Mouse (Mus musculus): ENCODE measurements around the gene Gas2. TPM values are rescaled to one million over a fixed set of nuclear protein-coding genes. Genes with fewer than 3 reads are reported as not detected.

The Gas2 gene
- 15.5 and 19.7 TPM in 2 replicates for polyA plus RNA-seq (2015; fragmentation: Nextera tagmentation; extraction: Ambion mirVana)

DNA sequence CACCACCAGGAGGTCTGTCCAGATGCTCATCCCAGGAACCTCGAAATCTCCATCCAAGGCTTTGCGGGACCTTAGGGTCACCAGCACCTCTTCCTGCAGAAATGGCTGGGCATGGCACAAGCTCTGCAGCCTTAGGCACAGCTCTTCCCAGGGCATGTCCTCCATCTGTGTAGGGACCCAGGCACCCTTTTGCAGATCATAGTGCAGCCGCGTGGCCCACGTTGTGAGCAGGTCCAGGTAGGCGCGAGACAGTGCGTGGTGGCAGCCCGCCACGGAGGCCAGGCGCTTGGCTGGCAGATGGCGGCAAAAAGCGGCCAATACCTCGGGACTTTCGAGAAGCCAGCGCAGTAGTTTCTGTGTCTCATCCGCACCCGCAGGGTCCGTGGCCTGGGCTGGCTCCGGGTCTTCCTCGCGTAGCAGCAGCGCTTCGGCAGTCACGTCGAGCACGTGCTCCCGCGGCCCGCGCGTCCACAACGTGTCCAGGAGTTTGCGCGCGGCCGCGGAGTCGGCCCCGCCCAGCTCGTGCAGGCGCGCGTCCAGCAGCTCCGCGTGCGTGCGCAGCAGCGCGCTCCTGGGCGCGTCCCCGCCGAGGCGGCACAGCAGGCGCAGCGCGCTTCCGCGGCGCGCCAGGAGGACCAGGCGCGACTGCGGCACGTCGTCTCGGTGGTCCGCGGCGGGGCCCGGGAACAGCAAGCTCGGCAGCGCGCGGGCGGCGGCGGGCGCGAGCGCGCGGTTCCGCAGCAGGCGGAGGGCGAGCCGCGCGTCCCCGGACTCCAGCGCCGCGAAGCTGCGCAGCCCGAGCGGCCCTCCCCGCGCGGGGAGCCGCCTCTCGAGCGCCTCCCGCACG, at the start of gene Gas2:
Gene Gas2, plus strand, starts transcription at position 766 of the 847 bp plus-strand sequence.
- H3K27ac ChIP-seq (replicated peaks): peak within 1 kb of the TSS; percentile 100
- no peaks in the 10 kb centered on the region; the same call in 1 of the 2 replicates for H3K36me3 ChIP-seq
- H3K4me2 ChIP-seq (replicated peaks): peak within 1 kb of the TSS; percentile 92
- no peaks in the 10 kb centered on the region for H3K9me3 ChIP-seq
- no peaks in the 10 kb centered on the region for H3K27me3 ChIP-seq
- ATAC-seq (replicated peaks): peak; percentile 91
- 6% methylated on average over 98 of the region's 105 CpGs for WGBS
- peak within 1 kb of the TSS; percentile 95 for H3K4me3 ChIP-seq
- H3K9ac ChIP-seq (replicated peaks): peak within 1 kb of the TSS; percentile 91
- peaks cover 36% of the 10 kb centered on the region for H3K4me1 ChIP-seq

- H3K27ac ChIP-seq (replicated peaks): peak overlapping the region; percentile 31
These were observed 46.1 kb upstream of the Gas2 start for GRCm38 (mm10) chr7:51815473-51816282.

GRCm38 (mm10) chr7:51816283-51816839, 45.5 kb upstream of the Gas2 start:
- 71% methylated on average over 3 of the region's 3 CpGs for WGBS
- Histone ChIP-seq H3K27ac (replicated peaks) (no peak overlapping the region), H3K9ac (replicated peaks) (no peak overlapping the region), H3K36me3 (no peaks in the 10 kb centered on the region), H3K4me3 (no peak overlapping the region), H3K9me3 (no peaks in the 10 kb centered on the region), H3K4me1 (peaks cover 14% of the 10 kb centered on the region; the same call in 1 of the 2 replicates), H3K27me3 (no peaks in the 10 kb centered on the region), H3K4me2 (replicated peaks) (no peak overlapping the region)
- peak; percentile 52 for ATAC-seq (replicated peaks)

More at GRCm38 (mm10) chr7:51815473-51816282, 46.1 kb upstream of the Gas2 start:
- no peaks in the 10 kb centered on the region for H3K36me3 ChIP-seq
- H3K4me1 ChIP-seq: peaks cover 14% of the 10 kb centered on the region; the same call in 1 of the 2 replicates
- peak; percentile 91 for ATAC-seq (replicated peaks)
- no peaks in the 10 kb centered on the region for H3K27me3 ChIP-seq
- no peak overlapping the region for H3K4me3 ChIP-seq
- no peaks in the 10 kb centered on the region for H3K9me3 ChIP-seq
- no peak overlapping the region for H3K4me2 ChIP-seq (replicated peaks)
- H3K9ac ChIP-seq (replicated peaks): no peak overlapping the region
- WGBS: 34% methylated on average over 4 of the region's 4 CpGs

DNA sequence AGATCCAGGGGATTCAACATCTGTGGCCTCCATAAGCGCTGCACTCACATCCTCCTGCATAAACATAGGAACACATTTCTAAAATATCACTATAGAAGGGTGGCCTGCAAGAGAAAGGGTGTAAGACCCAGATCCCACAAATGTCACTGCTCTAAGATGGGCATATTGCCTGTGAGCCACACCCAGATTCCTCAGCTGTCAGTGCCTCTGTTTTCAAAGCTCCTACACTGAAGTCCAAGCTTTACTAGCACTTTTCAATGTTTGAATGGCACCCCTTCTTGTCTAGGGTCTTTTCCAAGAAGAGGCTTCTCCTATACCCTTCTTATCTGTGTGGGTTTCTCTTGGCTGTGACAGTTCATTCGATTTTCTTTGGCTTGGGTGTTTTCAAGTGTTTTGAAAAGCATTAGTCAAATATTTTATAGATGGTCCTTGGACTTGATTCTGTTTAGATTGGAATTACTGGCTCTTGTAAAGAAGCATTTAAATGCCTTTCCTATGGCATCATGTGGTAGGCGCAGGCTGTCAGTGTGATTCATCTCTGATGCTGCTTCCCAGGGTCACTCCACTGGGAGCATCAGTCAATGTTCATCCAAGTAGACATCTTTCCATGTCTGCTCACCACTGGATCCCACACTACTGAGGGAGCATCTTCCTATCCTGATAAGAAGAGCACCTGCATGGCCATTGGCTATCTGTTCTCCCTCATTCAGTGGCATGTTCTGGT, 43.4 kb upstream of the Gas2 start:
- H3K4me1 ChIP-seq: peaks cover 14% of the 10 kb centered on the region; the same call in 1 of the 2 replicates
- H3K36me3 ChIP-seq: no peaks in the 10 kb centered on the region
- H3K27ac ChIP-seq (replicated peaks): no peak overlapping the region
- no peak for ATAC-seq (replicated peaks)
- no peak overlapping the region for H3K4me3 ChIP-seq
- no peaks in the 10 kb centered on the region for H3K9me3 ChIP-seq
- no peaks in the 10 kb centered on the region for H3K27me3 ChIP-seq
- no peak overlapping the region for H3K9ac ChIP-seq (replicated peaks)
- WGBS: 84% methylated on average over 3 of the region's 3 CpGs
- no peak overlapping the region for H3K4me2 ChIP-seq (replicated peaks)

GRCm38 (mm10) chr7:51819891-51820290, 41.9 kb upstream of the Gas2 start:
- no peaks in the 10 kb centered on the region for H3K36me3 ChIP-seq
- H3K4me2 ChIP-seq (replicated peaks): no peak overlapping the region
- H3K9ac ChIP-seq (replicated peaks): no peak overlapping the region
- H3K27ac ChIP-seq (replicated peaks): no peak overlapping the region
- no peaks in the 10 kb centered on the region for H3K27me3 ChIP-seq
- WGBS: 54% methylated on average over 1 of the region's 1 CpGs
- H3K4me3 ChIP-seq: no peak overlapping the region
- ATAC-seq (replicated peaks): no peak
- H3K4me1 ChIP-seq: peaks cover 17% of the 10 kb centered on the region
- no peaks in the 10 kb centered on the region for H3K9me3 ChIP-seq

DNA sequence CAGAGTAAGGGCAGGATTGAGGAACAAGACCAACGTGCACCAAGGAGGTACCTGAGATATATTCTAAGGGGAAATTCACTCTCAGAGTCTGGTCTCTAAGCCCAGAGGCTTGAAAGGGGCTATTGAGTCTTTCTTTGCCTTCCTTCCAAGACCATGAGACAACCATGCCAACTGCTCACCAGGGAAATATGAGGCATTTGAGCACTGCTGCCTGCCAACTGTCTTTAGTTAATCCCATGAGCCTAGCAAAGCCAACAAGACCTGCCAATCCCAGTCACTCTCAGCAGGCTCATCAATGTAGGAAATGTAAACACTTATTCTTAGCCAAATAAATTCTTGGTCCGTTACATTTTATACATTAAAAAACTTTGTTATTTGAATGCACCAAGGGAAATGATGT, 40.3 kb upstream of the Gas2 start:
- 50% methylated on average over 2 of the region's 2 CpGs for WGBS
- H3K4me1 ChIP-seq: peaks cover 11% of the 10 kb centered on the region

GRCm38 (mm10) chr7:51823562-51824338, 38.1 kb upstream of the Gas2 start:
- Histone ChIP-seq H3K27ac (replicated peaks) (no peak overlapping the region), H3K4me2 (replicated peaks) (no peak overlapping the region), H3K4me1 (peaks cover 11% of the 10 kb centered on the region), H3K27me3 (no peaks in the 10 kb centered on the region), H3K9me3 (no peaks in the 10 kb centered on the region), H3K9ac (replicated peaks) (no peak overlapping the region), H3K4me3 (no peak overlapping the region), H3K36me3 (no peaks in the 10 kb centered on the region)
- ATAC-seq (replicated peaks): peak; percentile 60
- WGBS: 61% methylated on average over 7 of the region's 7 CpGs

More for the DNA sequence above, 40.3 kb upstream of the Gas2 start:
- Histone ChIP-seq H3K27me3 (no peaks in the 10 kb centered on the region), H3K4me2 (replicated peaks) (no peak overlapping the region), H3K4me3 (no peak overlapping the region), H3K27ac (replicated peaks) (no peak overlapping the region), H3K9ac (replicated peaks) (no peak overlapping the region), H3K9me3 (no peaks in the 10 kb centered on the region), H3K36me3 (no peaks in the 10 kb centered on the region)
- ATAC-seq (replicated peaks): no peak; the same call in 1 of the 2 replicates

DNA sequence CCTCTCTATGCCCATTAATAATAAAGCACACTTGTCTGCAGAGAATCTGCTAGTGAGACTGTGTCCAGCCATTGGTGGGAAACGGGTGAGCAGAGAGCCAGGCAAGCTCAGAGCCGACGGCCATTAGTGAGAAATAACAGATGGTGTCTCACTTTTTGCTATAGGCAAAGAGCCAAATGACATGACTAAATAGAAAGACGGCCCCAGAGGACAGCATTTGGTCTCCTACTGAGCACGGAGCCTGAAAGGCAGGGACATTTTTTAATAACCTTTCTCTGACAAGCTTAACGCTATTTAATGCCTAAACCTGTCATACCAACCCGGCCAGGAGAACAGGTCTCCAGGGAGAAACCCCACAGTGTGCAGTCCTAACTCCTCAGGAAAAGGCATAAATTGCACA, 29.9 kb upstream of the Gas2 start:
- H3K9me3 ChIP-seq: no peaks in the 10 kb centered on the region
- H3K4me3 ChIP-seq: no peak overlapping the region
- peak; percentile 82 for ATAC-seq (replicated peaks)
- H3K4me1 ChIP-seq: peaks cover 7% of the 10 kb centered on the region; the same call in 1 of the 2 replicates
- WGBS: 17% methylated on average over 7 of the region's 7 CpGs
- H3K27me3 ChIP-seq: no peaks in the 10 kb centered on the region
- H3K9ac ChIP-seq (replicated peaks): no peak overlapping the region
- no peak overlapping the region for H3K4me2 ChIP-seq (replicated peaks)
- peak overlapping the region; percentile 51 for H3K27ac ChIP-seq (replicated peaks)
- H3K36me3 ChIP-seq: no peaks in the 10 kb centered on the region

GRCm38 (mm10) chr7:51840515-51840914, 21.3 kb upstream of the Gas2 start:
- WGBS: 72% methylated on average over 7 of the region's 7 CpGs
- Histone ChIP-seq H3K9me3 (no peaks in the 10 kb centered on the region), H3K9ac (replicated peaks) (no peak overlapping the region), H3K27me3 (no peaks in the 10 kb centered on the region), H3K27ac (replicated peaks) (peak overlapping the region; percentile 25; the same call in 1 of the 2 replicates), H3K4me1 (peaks cover 14% of the 10 kb centered on the region), H3K4me3 (no peak overlapping the region), H3K4me2 (replicated peaks) (no peak overlapping the region), H3K36me3 (no peaks in the 10 kb centered on the region)
- ATAC-seq (replicated peaks): peak; percentile 48; the same call in 1 of the 2 replicates

DNA sequence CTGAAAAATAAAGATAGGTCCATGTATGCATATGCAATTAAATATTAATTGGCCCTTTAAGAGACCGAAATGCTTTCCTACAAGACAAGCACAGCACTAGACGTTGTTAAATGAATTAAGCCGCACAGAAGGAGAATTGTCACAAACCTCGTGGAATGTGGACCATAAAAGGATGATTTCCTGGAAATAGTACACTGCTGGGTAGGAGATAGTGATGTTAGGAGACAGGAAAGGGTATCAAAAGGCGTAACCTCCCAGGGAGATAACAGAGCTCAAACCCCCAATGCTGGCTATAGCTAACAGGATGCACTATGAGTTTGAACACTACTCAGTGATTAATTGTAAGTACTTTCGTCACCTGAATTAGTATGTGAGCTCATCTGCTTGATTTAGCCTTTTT, 10.9 kb upstream of the Gas2 start:
- Histone ChIP-seq H3K4me2 (replicated peaks) (no peak overlapping the region), H3K27me3 (no peaks in the 10 kb centered on the region), H3K4me1 (no peaks in the 10 kb centered on the region), H3K4me3 (no peak overlapping the region), H3K27ac (replicated peaks) (no peak overlapping the region), H3K9ac (replicated peaks) (no peak overlapping the region), H3K36me3 (no peaks in the 10 kb centered on the region), H3K9me3 (no peaks in the 10 kb centered on the region)
- ATAC-seq (replicated peaks): no peak
- 77% methylated on average over 6 of the region's 6 CpGs for WGBS

All from forebrain, embryonic 15.5 days (tissue).